Mouse (Mus musculus) liver, embryonic 14.5 days (tissue): ENCODE measurements around the gene Herpud1.

ENCODE experiments used
- CTCF ChIP-seq: IDR thresholded peaks from 2 replicates; pipeline ENCODE4 v1.5.1; 2016; ENCODE audit warnings: antibody characterized with exemption, low read depth, control low read depth
- EP300 ChIP-seq: IDR thresholded peaks from 2 replicates; pipeline ENCODE4 v1.6.1; 2016; ENCODE audit warnings: antibody characterized with exemption, low read depth

DNA sequence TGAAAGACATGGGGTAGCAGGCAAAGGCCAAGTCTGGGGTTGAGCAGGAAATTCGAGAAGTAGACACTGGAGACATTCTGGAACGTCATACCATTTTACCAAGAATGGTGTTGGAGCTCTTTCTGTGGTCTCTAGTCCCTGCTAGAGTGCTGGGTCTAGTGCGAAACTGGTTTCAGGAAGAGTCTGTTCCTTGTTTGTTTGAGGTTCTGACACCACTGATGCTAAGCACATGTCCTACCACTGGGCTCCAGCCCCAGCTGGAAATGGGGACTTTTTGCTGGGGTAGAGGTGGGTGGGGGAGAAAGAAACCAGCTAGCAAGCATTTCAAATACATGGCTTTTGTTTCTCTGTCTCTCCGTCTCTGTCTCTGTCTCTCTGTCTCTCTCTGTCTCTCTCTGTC is 9.2 kb upstream of the Herpud1 start:
- TF ChIP-seq EP300 (no peak), CTCF (no peak)
